Mouse (Mus musculus): ENCODE measurements around the gene Rasgrf2.

GRCm38 (mm10) chr13:91921010-91921409 lies 210.4 kb downstream of the Rasgrf2 start:
- TF ChIP-seq USF1 (IDR thresholded peaks at IDR 0.05; ENCODE audit: low read depth) = peak; percentile 56
- TF ChIP-seq CTCF (IDR thresholded peaks at IDR 0.05; ENCODE audit: control insufficient read depth, insufficient read depth, insufficient read length) = no peak

Data from C2C12 (cell line).